Mouse (Mus musculus): Measurements from ENCODE around the gene Elavl1.
"Not testable (repeated sequence)": the region's sequence is repeated elsewhere in the genome, so short reads cannot be mapped to it uniquely, and the experiment has no call there.

Elavl1 gene

DNA sequence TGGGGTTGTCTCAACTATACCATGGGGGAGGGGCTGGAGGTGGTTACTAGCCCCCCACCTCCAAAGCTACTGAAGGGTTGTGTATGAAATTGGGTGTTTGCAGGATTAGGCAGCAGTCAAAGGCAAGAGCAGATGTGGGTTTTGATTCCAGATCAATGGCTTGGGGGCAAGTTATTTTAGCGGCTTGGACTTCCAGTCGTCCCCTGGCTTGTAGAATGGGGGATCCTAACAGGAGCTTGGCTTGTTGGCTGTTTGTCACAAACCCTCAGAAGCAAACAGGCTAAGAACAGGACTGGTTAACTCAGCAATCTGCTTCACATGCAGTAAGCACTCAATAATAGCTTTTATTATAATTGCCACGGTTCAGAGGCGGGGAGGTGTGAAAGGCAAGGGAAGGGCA, 67.9 kb downstream of the Elavl1 start:
- no peak for DNase-seq

- no peak for DNase-seq
Observed at GRCm38 (mm10) chr8:4256911-4257310, 68.3 kb downstream of the Elavl1 start.

DNA sequence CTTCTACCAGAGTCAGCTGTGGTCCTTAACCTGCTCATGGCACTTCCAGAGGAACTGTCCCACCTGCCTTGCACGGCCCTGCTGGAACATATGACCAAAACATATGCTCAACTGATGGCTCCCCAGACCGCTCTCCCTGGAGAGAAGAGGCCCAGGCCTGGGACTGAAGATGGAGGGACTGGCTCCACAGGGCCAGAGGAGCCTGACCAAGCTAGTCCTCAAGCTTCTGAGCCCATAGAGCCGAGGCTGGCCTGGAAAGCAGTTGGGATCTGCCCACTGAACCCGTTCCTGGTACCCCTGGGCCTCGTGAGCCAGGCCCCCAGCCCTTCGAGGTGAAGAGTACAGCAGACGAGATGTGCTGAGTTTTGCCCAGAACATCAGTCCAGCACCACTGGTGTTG, 69.7 kb downstream of the Elavl1 start:
- DNase-seq = not testable (repeated sequence)

- DNase-seq = no peak
Observed at GRCm38 (mm10) chr8:4254001-4254400, 71.2 kb downstream of the Elavl1 start.

DNA sequence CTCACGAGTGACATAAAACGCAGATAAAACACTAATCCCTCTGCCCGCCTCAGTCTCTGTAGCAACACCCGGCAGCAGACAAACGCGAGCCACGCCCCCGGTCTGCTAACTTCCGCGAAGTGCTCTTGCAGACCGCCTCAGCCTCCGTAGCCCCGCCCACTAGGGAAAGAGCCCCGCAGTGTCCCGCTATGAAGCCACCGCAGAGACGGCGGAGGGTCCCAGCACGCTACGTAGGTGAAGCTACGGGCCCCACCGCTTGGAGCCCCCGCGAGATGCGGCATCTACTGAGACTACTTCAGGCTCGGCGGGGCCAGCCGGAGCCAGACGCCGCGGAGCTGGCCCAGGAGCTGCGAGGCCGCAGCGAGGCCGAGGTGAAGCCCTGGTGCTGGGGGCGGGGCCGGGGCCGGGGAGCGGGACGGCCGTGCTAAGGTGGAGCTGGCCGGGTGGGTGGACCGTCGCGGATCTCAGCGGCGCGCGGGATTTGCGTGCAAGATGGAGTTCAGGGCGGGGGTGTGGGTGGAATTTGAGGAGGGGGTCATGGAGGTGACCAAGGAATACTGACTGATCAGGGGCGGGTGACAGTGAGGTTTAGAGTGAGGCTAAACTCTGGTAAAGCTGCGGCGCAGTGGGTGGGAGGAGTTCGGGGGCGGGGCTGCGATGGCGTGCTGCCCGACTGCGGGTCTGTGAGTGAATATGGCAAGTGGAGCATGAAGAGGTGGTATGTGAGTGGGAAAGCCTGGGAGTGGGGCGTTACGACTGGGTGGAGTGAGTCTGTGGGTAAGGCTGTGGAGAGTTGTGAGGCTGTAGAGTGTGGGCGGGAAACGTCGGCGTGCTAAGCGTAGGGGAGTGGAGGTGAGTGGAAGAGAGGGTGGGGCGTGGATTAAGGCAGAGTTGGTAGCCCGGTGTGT, 72.0 kb downstream of the Elavl1 start, which contains the start of gene Snapc2:
Gene Snapc2, plus strand, starts transcription at position 147 of the 908 bp plus-strand sequence.
- peak; percentile 98 for DNase-seq

- DNase-seq = no peak
Observed at GRCm38 (mm10) chr8:4252116-4252760, 73.0 kb downstream of the Elavl1 start.

DNA sequence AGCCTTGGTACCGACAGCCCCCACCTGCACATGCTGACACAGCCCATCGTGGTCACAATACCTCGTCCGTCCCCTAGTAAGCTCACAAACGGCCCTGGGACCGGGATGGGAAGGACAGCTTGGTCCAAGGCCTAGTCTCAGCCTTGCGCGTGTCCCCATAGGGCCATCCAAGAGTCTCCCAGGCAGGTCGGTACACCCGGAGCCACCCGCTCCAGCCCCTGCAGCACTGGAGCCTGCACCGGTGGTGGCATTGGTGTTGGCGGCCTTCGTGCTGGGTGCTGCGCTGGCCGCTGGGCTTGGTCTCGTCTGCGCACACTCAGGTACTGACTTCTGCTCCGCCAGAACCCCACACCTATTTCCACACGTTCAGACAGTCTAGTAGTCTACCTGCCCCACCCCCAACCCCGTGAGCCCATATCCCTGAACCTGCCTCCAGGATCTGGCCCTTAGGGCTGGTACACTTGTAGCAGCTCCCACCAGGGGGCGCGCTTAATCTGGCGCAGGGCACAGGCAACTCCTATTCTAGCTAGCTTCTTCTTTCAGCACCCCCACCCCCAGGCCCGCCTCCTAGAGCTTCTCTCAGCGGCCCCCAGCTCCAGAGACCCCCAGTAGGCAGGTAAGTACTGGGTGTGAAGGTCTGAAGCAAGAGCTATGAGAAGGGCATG, 74.8 kb downstream of the Elavl1 start:
- peak; percentile 87 for DNase-seq

- DNase-seq = no peak
Observed at GRCm38 (mm10) chr8:4249213-4249612, 76.0 kb downstream of the Elavl1 start.

DNA sequence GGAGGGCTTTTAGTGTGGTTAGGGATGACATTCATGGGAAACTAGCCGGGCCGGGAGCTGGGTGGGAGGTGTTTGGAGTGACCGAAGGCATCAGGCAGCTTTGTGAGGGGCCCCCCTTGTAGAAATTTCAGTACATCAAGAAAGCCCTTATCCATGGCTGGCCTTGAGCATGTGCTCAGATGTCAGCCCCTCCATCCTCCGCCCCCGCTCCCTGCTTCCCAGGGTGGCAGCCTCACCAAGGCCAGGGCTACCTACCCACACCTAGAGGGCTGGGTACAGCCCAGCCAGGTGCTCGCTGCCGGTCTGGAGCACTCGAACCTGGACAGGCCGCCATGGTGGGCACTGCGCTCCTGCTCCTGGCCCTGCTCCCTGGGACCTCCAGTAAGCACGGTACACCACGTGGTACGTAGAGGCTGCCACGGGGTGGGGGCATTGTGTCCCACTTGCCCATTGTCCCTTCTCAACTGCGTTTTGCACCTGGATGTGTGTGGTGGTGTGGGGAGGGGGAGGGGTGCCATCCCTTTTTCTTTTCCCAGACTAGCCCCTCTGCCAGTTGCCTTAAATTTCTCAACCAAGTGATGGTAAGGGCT, 77.2 kb downstream of the Elavl1 start, which contains the start of gene Tgfbr3l:
Gene Tgfbr3l, plus strand, starts transcription at position 264 of the 590 bp plus-strand sequence.
- no peak for DNase-seq

DNA sequence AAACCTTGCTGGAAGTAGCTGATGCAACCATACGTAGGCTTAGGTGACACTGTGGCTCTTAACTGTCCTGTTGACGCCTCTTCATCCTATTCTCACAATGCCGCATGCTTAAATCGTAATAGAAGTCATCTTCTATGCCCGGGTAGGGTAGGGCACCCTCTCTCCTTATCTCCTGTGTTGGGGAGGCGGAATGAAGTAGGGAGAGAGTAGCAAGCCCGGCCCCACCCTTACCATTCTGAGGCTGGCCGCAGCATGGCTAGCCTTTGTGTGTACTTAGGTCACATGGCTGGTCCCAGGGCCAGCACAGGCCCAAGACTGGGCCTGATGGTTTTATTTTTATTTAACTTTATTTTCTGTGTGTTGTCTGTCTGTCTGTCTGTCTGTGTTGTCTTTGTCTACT, 78.0 kb downstream of the Elavl1 start:
- DNase-seq = no peak

DNA sequence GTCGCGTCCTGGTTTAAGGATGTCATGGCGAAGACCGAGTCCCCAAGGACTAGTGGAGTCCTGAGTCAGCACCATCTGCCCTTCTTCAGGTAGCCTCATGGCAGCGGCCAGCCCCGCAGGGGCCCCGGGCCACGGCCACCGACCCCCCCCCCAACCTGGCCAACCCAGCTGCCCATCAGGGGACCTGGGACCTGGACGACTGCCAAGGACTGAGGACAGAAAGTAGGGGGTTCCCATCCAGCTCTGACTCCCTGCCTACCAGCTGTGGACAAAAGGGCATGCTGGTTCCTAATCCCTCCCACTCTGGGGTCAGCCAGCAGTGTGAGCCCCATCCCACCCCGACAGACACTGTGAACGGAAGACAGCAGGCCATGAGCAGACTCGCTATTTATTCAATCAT, 79.5 kb downstream of the Elavl1 start:
- DNase-seq = no peak

DNA sequence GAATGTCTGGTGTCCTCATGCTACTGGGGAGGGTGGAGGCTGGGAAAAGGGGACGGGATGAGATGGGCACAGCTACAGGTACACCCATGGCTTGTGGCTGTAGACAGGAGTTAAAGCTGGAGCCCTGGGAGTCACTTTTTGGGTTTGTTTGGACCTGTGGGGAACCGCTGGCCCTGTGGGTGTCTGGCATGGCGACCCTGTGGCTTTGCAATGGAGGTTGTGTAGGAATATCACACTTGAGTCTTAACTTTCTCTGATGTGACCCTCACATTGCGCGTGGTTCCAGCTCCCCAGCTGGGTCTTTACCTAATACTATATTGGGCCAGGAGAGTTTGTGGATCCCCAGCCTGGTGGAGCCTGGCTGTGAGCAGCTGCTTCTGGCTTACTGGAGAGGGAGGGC, 80.2 kb downstream of the Elavl1 start:
- DNase-seq = no peak

DNA sequence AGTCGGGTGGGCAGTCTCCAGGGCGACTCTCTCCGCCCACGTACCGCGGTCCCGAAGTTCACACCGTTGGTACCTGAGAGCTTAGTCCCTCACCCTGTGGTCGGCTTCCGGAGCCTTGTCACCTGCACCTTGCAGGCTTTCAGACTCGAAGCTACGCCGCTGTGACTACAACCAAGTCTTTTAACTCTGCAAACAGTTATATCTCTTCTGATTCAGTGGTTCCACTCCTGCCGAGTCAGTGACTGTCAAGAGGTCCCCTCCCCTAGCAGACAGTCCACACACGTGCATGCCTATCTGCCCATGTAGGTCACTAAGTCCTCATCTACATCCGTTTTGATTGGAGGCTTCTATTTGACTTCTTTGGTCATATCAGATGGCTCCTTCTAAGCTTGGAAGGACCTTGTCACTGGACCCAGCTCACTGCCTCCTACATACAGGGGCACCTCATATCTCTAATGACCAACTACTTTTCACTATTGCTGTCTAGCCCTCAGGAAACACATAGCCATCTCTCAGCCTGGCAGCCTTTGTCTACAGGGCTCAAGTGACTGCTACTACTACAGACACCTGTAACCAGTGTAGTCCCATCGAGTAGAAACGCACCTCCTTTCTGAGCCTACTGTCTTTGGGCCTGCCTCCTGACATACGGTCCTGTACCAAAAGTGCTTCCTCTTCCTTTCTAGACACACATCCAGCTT, 85.9 kb downstream of the Elavl1 start:
- no peak for DNase-seq

DNA sequence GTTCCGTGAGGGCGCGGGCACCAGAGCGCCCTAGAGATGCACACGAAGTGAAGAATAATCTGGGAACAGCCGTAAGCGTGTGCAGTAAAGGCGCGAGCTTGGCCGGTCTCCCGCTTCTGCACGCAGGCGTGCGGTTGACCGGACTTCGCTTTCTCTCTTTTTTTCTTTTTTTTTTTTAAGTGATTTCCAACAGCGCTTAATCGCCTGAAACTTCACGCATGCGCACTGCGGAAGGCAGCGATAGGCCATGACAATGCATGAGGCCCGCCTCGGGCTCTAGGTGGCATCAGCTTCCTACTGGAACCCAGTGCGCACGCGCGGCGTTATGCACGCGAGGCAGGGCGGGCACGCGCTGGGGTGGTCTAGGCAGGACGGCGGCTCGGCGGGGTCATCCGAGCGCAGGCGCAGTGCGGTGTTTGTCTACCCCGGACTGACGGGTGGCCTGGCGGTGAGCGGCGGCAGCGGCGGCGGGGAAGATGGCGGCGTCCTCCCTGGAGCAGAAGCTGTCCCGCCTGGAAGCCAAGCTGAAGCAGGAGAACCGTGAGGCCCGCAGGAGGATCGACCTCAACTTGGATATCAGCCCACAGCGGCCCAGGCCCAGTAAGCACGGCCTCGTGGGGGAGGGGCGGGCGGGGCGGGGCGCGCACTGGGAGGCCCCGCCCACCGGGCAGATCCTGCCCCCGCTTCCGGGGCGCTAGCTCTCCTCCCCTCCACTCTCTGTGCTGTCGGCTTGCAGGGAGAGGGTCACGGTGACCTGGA, 86.6 kb downstream of the Elavl1 start, which contains the start of the genes Map2k7 and Gm49320:
Gene Map2k7, plus strand, starts transcription at position 307 of the 759 bp plus-strand sequence.
Gene Gm49320, plus strand, starts transcription at position 432 of the 759 bp plus-strand sequence.
- peak; percentile 100 for DNase-seq

- no peak for DNase-seq
Observed at GRCm38 (mm10) chr8:4237814-4238433, 87.3 kb downstream of the Elavl1 start.
